Mouse (Mus musculus) embryonic facial prominence, embryonic 13.5 days (tissue): ENCODE results near the gene Serpinf1. TPM values are rescaled to one million over a fixed set of nuclear protein-coding genes. Genes with fewer than 3 reads are reported as not detected.
"Not testable (repeated sequence)": the region's sequence is repeated elsewhere in the genome, so short reads cannot be mapped to it uniquely, and the experiment has no call there.

ENCODE experiments used
- ATAC-seq: fragments of 200-750 bp; cut with Nextera tagmentation; 2 replicates; pipeline ENCODE4 v1.8.0; 2017; ENCODE audit warnings: low read depth; ENCODE audit not compliant: insufficient number of reproducible peaks, insufficient read depth, low FRiP score, low TSS enrichment
- H3K27ac ChIP-seq: fragments of 300-500 bp; sonication (generic); 2 replicates; pipeline ENCODE4 v1.5.1; 2015; ENCODE audit warnings: moderate library complexity, mild to moderate bottlenecking, inconsistent platforms
- H3K27me3 ChIP-seq: fragments of 300-500 bp; sonication (generic); 2 replicates; pipeline ENCODE4 v1.6.1; 2015; ENCODE audit warnings: mild to moderate bottlenecking, inconsistent platforms
- H3K36me3 ChIP-seq: fragments of 300-500 bp; sonication (generic); 2 replicates; pipeline ENCODE4 v1.6.1; 2015; ENCODE audit warnings: mild to moderate bottlenecking, inconsistent platforms
- H3K4me1 ChIP-seq: fragments of 300-500 bp; sonication (generic); 2 replicates; pipeline ENCODE4 v1.6.1; 2015; ENCODE audit warnings: inconsistent platforms
- H3K4me2 ChIP-seq: fragments of 300-500 bp; sonication (generic); 2 replicates; pipeline ENCODE4 v1.6.1; 2015; ENCODE audit warnings: moderate library complexity, mild to moderate bottlenecking, inconsistent platforms
- H3K4me3 ChIP-seq: fragments of 300-500 bp; sonication (generic); 2 replicates; pipeline ENCODE4 v1.5.1; 2015; ENCODE audit warnings: mild to moderate bottlenecking, inconsistent platforms
- H3K9ac ChIP-seq: fragments of 300-500 bp; sonication (generic); 2 replicates; pipeline ENCODE4 v1.6.1; 2015; ENCODE audit warnings: mild to moderate bottlenecking, inconsistent platforms
- H3K9me3 ChIP-seq: fragments of 300-500 bp; sonication (generic); 2 replicates; pipeline ENCODE4 v1.6.1; 2016; ENCODE audit warnings: inconsistent platforms
- WGBS: fragments of 180-500 bp; shearing (Covaris S2); methylation state at CpG from one replicate; pipeline ENCODE4 v1.1.7; 2015; ENCODE audit warnings: mixed read lengths; 5-methylcytosine and 5-hydroxymethylcytosine counted together
- polyA plus RNA-seq: library from polyadenylated mRNA; unstranded; fragments of >200 nt; fragmentation: Nextera tagmentation; extraction: Ambion mirVana; gene quantifications from 2 replicates; pipeline ENCODE4 v1.2.1, GENCODE M21; 2015

The Serpinf1 gene
- polyA plus RNA-seq, 1 experiment from 2014 or later, result 277 TPM

GRCm38 (mm10) chr11:75461743-75462252, 39.3 kb upstream of the Serpinf1 start:
- no peak; the same call in 1 of the 2 replicates for ATAC-seq
- H3K4me3 ChIP-seq, result peak overlapping the region; percentile 64
- no peaks in the 10 kb centered on the region for H3K27me3 ChIP-seq
- peaks cover 34% of the 10 kb centered on the region for H3K4me1 ChIP-seq
- H3K9me3 ChIP-seq, result no peaks in the 10 kb centered on the region
- peaks cover 11% of the 10 kb centered on the region for H3K36me3 ChIP-seq
- WGBS, result under 1% methylated on average over 29 of the region's 30 CpGs
- H3K4me2 ChIP-seq, result peak overlapping the region; percentile 98
- H3K9ac ChIP-seq, result peak overlapping the region; percentile 68
- H3K27ac ChIP-seq, result peak overlapping the region; percentile 82

- no peaks in the 10 kb centered on the region for H3K9me3 ChIP-seq
- peak within 1 kb of the TSS; percentile 70 for H3K9ac ChIP-seq
- no peaks in the 10 kb centered on the region for H3K27me3 ChIP-seq
- H3K27ac ChIP-seq, result peak within 1 kb of the TSS; percentile 95
- WGBS, result under 1% methylated on average over 46 of the region's 46 CpGs
- ATAC-seq, result peak; percentile 91
- peaks cover 34% of the 10 kb centered on the region for H3K4me1 ChIP-seq
- H3K4me2 ChIP-seq, result peak within 1 kb of the TSS; percentile 98
- peaks cover 11% of the 10 kb centered on the region for H3K36me3 ChIP-seq
- H3K4me3 ChIP-seq, result peak within 1 kb of the TSS; percentile 64
Observed at GRCm38 (mm10) chr11:75460844-75461742, 38.6 kb upstream of the Serpinf1 start, which contains the start of gene Tlcd2. Gene Tlcd2, plus strand, starts transcription at chr11:75461715.

- H3K4me1 ChIP-seq, result peaks cover 35% of the 10 kb centered on the region
- H3K4me3 ChIP-seq, result peak overlapping the region; percentile 64
- H3K9ac ChIP-seq, result peak overlapping the region; percentile 70
- peak overlapping the region; percentile 95 for H3K27ac ChIP-seq
- WGBS, result 3% methylated on average over 19 of the region's 19 CpGs
- ATAC-seq, result 0 out of 2 replicates have a peak, but pooled peaks have one; percentile 34
- peak overlapping the region; percentile 98 for H3K4me2 ChIP-seq
- H3K9me3 ChIP-seq, result no peaks in the 10 kb centered on the region
- H3K27me3 ChIP-seq, result no peaks in the 10 kb centered on the region
- H3K36me3 ChIP-seq, result peaks cover 4% of the 10 kb centered on the region
Observed at GRCm38 (mm10) chr11:75460103-75460843, 37.8 kb upstream of the Serpinf1 start.

- no peaks in the 10 kb centered on the region for H3K9me3 ChIP-seq
- peaks cover 41% of the 10 kb centered on the region for H3K4me1 ChIP-seq
- H3K4me2 ChIP-seq, result peak overlapping the region; percentile 98
- H3K27ac ChIP-seq, result peak overlapping the region; percentile 95
- no peaks in the 10 kb centered on the region for H3K27me3 ChIP-seq
- 19% methylated on average over 5 of the region's 5 CpGs for WGBS
- H3K36me3 ChIP-seq, result no peaks in the 10 kb centered on the region
- peak overlapping the region; percentile 70; the same call in 1 of the 2 replicates for H3K9ac ChIP-seq
- no peak for ATAC-seq
- peak overlapping the region; percentile 64 for H3K4me3 ChIP-seq
Observed at GRCm38 (mm10) chr11:75459751-75460102, 37.2 kb upstream of the Serpinf1 start.

GRCm38 (mm10) chr11:75459141-75459711, 36.7 kb upstream of the Serpinf1 start:
- Histone ChIP-seq H3K9me3 (no peaks in the 10 kb centered on the region), H3K4me1 (peaks cover 42% of the 10 kb centered on the region), H3K9ac (no peak overlapping the region), H3K36me3 (no peaks in the 10 kb centered on the region), H3K27ac (peak overlapping the region; percentile 95; the same call in 1 of the 2 replicates), H3K27me3 (no peaks in the 10 kb centered on the region), H3K4me2 (peak overlapping the region; percentile 98; the same call in 1 of the 2 replicates), H3K4me3 (no peak overlapping the region)
- ATAC-seq, result no peak
- 74% methylated on average over 5 of the region's 5 CpGs for WGBS

GRCm38 (mm10) chr11:75458628-75459041, 36.1 kb upstream of the Serpinf1 start:
- Histone ChIP-seq H3K27me3 (no peaks in the 10 kb centered on the region), H3K4me2 (no peak overlapping the region), H3K9me3 (no peaks in the 10 kb centered on the region), H3K4me3 (no peak overlapping the region), H3K4me1 (peaks cover 46% of the 10 kb centered on the region), H3K36me3 (no peaks in the 10 kb centered on the region), H3K27ac (no peak overlapping the region), H3K9ac (no peak overlapping the region)
- WGBS, result 81% methylated on average over 8 of the region's 8 CpGs
- ATAC-seq, result no peak

- ATAC-seq, result no peak
- H3K4me3 ChIP-seq, result no peak overlapping the region
- H3K4me1 ChIP-seq, result peaks cover 45% of the 10 kb centered on the region
- no peaks in the 10 kb centered on the region for H3K9me3 ChIP-seq
- no peaks in the 10 kb centered on the region for H3K36me3 ChIP-seq
- H3K4me2 ChIP-seq, result no peak overlapping the region
- WGBS, result 21% methylated on average over 3 of the region's 3 CpGs
- no peaks in the 10 kb centered on the region for H3K27me3 ChIP-seq
- no peak overlapping the region for H3K27ac ChIP-seq
- no peak overlapping the region for H3K9ac ChIP-seq
Observed at GRCm38 (mm10) chr11:75458169-75458568, 35.7 kb upstream of the Serpinf1 start.

GRCm38 (mm10) chr11:75456440-75456871, 34.0 kb upstream of the Serpinf1 start:
- Histone ChIP-seq H3K27ac (no peak overlapping the region), H3K4me2 (no peak overlapping the region), H3K36me3 (peaks cover 9% of the 10 kb centered on the region; the same call in 1 of the 2 replicates), H3K27me3 (no peaks in the 10 kb centered on the region), H3K9me3 (no peaks in the 10 kb centered on the region), H3K4me1 (peaks cover 31% of the 10 kb centered on the region), H3K9ac (no peak overlapping the region), H3K4me3 (no peak overlapping the region)
- ATAC-seq, result no peak
- 82% methylated on average over 7 of the region's 7 CpGs for WGBS

- Histone ChIP-seq H3K36me3 (peaks cover 14% of the 10 kb centered on the region), H3K4me1 (peaks cover 31% of the 10 kb centered on the region)
- not testable (repeated sequence) for H3K4me3 ChIP-seq, H3K27ac ChIP-seq, H3K9ac ChIP-seq, H3K4me2 ChIP-seq, ATAC-seq, H3K9me3 ChIP-seq, H3K27me3 ChIP-seq
- WGBS, result 90% methylated on average over 2 of the region's 2 CpGs
Observed at GRCm38 (mm10) chr11:75455971-75456370, 33.5 kb upstream of the Serpinf1 start.

GRCm38 (mm10) chr11:75455041-75455736, 32.7 kb upstream of the Serpinf1 start:
- Histone ChIP-seq H3K27ac (peak overlapping the region; percentile 52), H3K9me3 (no peaks in the 10 kb centered on the region), H3K27me3 (no peaks in the 10 kb centered on the region), H3K4me1 (peaks cover 34% of the 10 kb centered on the region), H3K36me3 (peaks cover 20% of the 10 kb centered on the region), H3K4me3 (peak overlapping the region; percentile 64), H3K9ac (peak overlapping the region; percentile 80), H3K4me2 (peak overlapping the region; percentile 100)
- no peak for ATAC-seq
- WGBS, result 75% methylated on average over 10 of the region's 10 CpGs
